Mouse (Mus musculus): ENCODE measurements at regions not wholly inside any gene's neighbourhood (a gene's known extent, or its start where the extent isn't known, plus 50 kb on each side); places are given as distances from the start of the nearest gene placed in this dataset.
A peak's percentile ranks its signal among the peaks of the same experiment; 100 is the strongest.

DNA sequence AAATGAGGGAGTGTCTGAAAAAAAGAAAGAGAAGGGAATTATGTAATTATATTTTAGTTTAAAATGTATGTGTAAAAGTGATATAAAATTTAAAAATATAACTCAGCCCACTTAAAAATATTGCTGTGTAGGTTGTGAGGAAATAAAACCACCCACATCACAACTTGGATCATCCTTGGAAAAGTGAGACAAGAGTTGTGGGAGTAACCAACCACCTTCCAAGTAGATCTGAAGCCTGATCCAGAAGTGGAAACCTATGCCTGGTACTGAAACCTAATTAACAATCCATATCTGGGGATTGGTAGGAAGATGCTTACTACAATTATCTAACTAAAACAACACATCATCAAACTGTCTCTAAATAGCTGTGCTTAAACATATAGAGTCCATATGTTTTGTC is 743.1 kb downstream of the Stim2 start:
- no peaks in the 10 kb centered on the region for H3K9me3 ChIP-seq (ENCODE audit: control insufficient read depth, low read length)
- H3K9ac ChIP-seq (ENCODE audit: low read depth, low read length), result no peak overlapping the region
- H3K27me3 ChIP-seq (ENCODE audit: control insufficient read depth, insufficient read depth, low read length), result no peaks in the 10 kb centered on the region
- no peak overlapping the region for H3K4me2 ChIP-seq (replicated peaks; ENCODE audit: low read depth, low read length)
- no peak overlapping the region for H3K27ac ChIP-seq (ENCODE audit: low read depth, low read length)
- no peak for ATAC-seq (ENCODE audit: low FRiP score, low TSS enrichment)
- no peaks in the 10 kb centered on the region for H3K36me3 ChIP-seq (ENCODE audit: control insufficient read depth, insufficient read depth, low read length)
- no peak overlapping the region for H3K4me3 ChIP-seq (ENCODE audit: low read length)
- no peaks in the 10 kb centered on the region for H3K4me1 ChIP-seq (ENCODE audit: control insufficient read depth, insufficient read depth, low read length)

GRCm38 (mm10) chr5:54746973-54747372 is 748.7 kb downstream of the Stim2 start:
- Histone ChIP-seq H3K9ac (ENCODE audit: low read depth, low read length) (no peak overlapping the region), H3K4me1 (ENCODE audit: control insufficient read depth, insufficient read depth, low read length) (no peaks in the 10 kb centered on the region), H3K4me2 (replicated peaks; ENCODE audit: low read depth, low read length) (no peak overlapping the region), H3K9me3 (ENCODE audit: control insufficient read depth, low read length) (no peaks in the 10 kb centered on the region), H3K27ac (ENCODE audit: low read depth, low read length) (no peak overlapping the region), H3K27me3 (ENCODE audit: control insufficient read depth, insufficient read depth, low read length) (no peaks in the 10 kb centered on the region), H3K36me3 (ENCODE audit: control insufficient read depth, insufficient read depth, low read length) (no peaks in the 10 kb centered on the region), H3K4me3 (ENCODE audit: low read length) (no peak overlapping the region)
- WGBS, result 62% methylated on average over 2 of the region's 2 CpGs
- no peak for ATAC-seq (ENCODE audit: low FRiP score, low TSS enrichment)

GRCm38 (mm10) chr5:54753372-54753771 is 755.1 kb downstream of the Stim2 start:
- no peaks in the 10 kb centered on the region for H3K9me3 ChIP-seq (ENCODE audit: control insufficient read depth, low read length)
- no peak overlapping the region for H3K4me2 ChIP-seq (replicated peaks; ENCODE audit: low read depth, low read length)
- no peak overlapping the region for H3K9ac ChIP-seq (ENCODE audit: low read depth, low read length)
- no peak overlapping the region for H3K27ac ChIP-seq (ENCODE audit: low read depth, low read length)
- no peaks in the 10 kb centered on the region for H3K36me3 ChIP-seq (ENCODE audit: control insufficient read depth, insufficient read depth, low read length)
- ATAC-seq (ENCODE audit: low FRiP score, low TSS enrichment), result no peak
- WGBS, result 50% methylated on average over 1 of the region's 1 CpGs
- no peaks in the 10 kb centered on the region for H3K27me3 ChIP-seq (ENCODE audit: control insufficient read depth, insufficient read depth, low read length)
- H3K4me1 ChIP-seq (ENCODE audit: control insufficient read depth, insufficient read depth, low read length), result no peaks in the 10 kb centered on the region
- no peak overlapping the region for H3K4me3 ChIP-seq (ENCODE audit: low read length)

- H3K9ac ChIP-seq (ENCODE audit: low read depth, low read length), result no peak overlapping the region
- H3K36me3 ChIP-seq (ENCODE audit: control insufficient read depth, insufficient read depth, low read length), result no peaks in the 10 kb centered on the region
- H3K4me2 ChIP-seq (replicated peaks; ENCODE audit: low read depth, low read length), result no peak overlapping the region
- no peak overlapping the region for H3K27ac ChIP-seq (ENCODE audit: low read depth, low read length)
- H3K4me1 ChIP-seq (ENCODE audit: control insufficient read depth, insufficient read depth, low read length), result no peaks in the 10 kb centered on the region
- H3K9me3 ChIP-seq (ENCODE audit: control insufficient read depth, low read length), result no peaks in the 10 kb centered on the region
- H3K4me3 ChIP-seq (ENCODE audit: low read length), result no peak overlapping the region
- no peak for ATAC-seq (ENCODE audit: low FRiP score, low TSS enrichment)
- no peaks in the 10 kb centered on the region for H3K27me3 ChIP-seq (ENCODE audit: control insufficient read depth, insufficient read depth, low read length)
- 75% methylated on average over 3 of the region's 3 CpGs for WGBS
Measured at GRCm38 (mm10) chr5:54759657-54760056, 761.4 kb downstream of the Stim2 start.

- Histone ChIP-seq H3K9ac (ENCODE audit: low read depth, low read length) (no peak overlapping the region), H3K27ac (ENCODE audit: low read depth, low read length) (no peak overlapping the region), H3K9me3 (ENCODE audit: control insufficient read depth, low read length) (no peaks in the 10 kb centered on the region), H3K4me3 (ENCODE audit: low read length) (no peak overlapping the region), H3K36me3 (ENCODE audit: control insufficient read depth, insufficient read depth, low read length) (no peaks in the 10 kb centered on the region), H3K27me3 (ENCODE audit: control insufficient read depth, insufficient read depth, low read length) (no peaks in the 10 kb centered on the region), H3K4me1 (ENCODE audit: control insufficient read depth, insufficient read depth, low read length) (no peaks in the 10 kb centered on the region), H3K4me2 (replicated peaks; ENCODE audit: low read depth, low read length) (no peak overlapping the region)
- no peak for ATAC-seq (ENCODE audit: low FRiP score, low TSS enrichment)
- 38% methylated on average over 1 of the region's 1 CpGs for WGBS
Measured at GRCm38 (mm10) chr5:54763019-54763418, 764.7 kb downstream of the Stim2 start.

DNA sequence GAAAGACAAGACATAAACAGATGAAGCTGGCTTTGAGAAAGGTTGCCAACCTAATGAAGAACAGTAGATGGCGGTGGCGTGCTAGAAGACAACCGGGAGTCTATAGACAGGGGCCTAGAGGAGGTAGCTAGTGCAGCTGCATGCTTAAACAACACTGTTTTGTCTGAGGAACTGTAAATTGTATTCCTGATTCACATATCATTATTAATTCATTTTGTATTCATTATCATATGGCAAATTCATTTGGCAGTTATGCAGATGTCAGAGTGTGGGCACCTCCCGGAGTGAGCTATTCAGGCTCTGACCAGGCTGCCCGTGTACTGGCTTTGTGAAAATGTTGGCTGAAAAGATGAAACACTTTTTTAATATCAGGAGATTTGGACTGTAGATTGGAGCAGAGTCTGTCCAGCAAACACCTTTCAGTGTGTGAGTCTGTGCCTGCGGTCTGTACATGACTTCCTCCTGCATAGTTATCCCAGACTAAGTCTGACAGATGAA is 798.7 kb downstream of the Stim2 start:
- no peaks in the 10 kb centered on the region for H3K36me3 ChIP-seq (ENCODE audit: control insufficient read depth, insufficient read depth, low read length)
- no peak overlapping the region for H3K9ac ChIP-seq (ENCODE audit: low read depth, low read length)
- no peak overlapping the region for H3K4me2 ChIP-seq (replicated peaks; ENCODE audit: low read depth, low read length)
- no peaks in the 10 kb centered on the region for H3K9me3 ChIP-seq (ENCODE audit: control insufficient read depth, low read length)
- no peak overlapping the region for H3K27ac ChIP-seq (ENCODE audit: low read depth, low read length)
- H3K4me3 ChIP-seq (ENCODE audit: low read length), result no peak overlapping the region
- H3K27me3 ChIP-seq (ENCODE audit: control insufficient read depth, insufficient read depth, low read length), result no peaks in the 10 kb centered on the region
- WGBS, result 40% methylated on average over 6 of the region's 6 CpGs
- no peaks in the 10 kb centered on the region for H3K4me1 ChIP-seq (ENCODE audit: control insufficient read depth, insufficient read depth, low read length)
- peak; percentile 89; the same call in 1 of the 2 replicates for ATAC-seq (ENCODE audit: low FRiP score, low TSS enrichment)

DNA sequence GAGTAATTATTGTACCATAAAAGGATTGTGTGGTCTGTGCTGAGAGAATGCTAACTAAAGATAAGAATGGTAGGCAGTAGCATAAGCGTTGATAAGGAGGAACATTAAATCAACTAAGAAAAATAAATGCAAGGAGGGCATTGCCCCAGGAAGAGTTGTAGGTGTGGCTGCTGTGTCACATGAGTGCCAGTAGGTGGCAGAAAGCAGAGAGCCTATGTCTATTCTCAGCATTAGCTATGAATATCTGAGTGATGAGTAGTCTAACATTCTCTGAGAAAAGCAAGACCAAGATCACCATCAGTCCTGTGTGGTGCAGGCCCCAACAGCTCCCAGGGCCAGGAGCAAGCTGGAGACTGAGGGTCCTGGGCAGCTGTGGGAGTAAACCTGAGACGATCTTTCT is 828.8 kb downstream of the Stim2 start:
- 83% methylated on average over 2 of the region's 2 CpGs for WGBS
- H3K27ac ChIP-seq (ENCODE audit: low read depth, low read length), result no peak overlapping the region
- no peaks in the 10 kb centered on the region for H3K9me3 ChIP-seq (ENCODE audit: control insufficient read depth, low read length)
- H3K36me3 ChIP-seq (ENCODE audit: control insufficient read depth, insufficient read depth, low read length), result no peaks in the 10 kb centered on the region
- no peak overlapping the region for H3K4me3 ChIP-seq (ENCODE audit: low read length)
- no peak overlapping the region for H3K9ac ChIP-seq (ENCODE audit: low read depth, low read length)
- no peak for ATAC-seq (ENCODE audit: low FRiP score, low TSS enrichment)
- H3K27me3 ChIP-seq (ENCODE audit: control insufficient read depth, insufficient read depth, low read length), result no peaks in the 10 kb centered on the region
- no peak overlapping the region for H3K4me2 ChIP-seq (replicated peaks; ENCODE audit: low read depth, low read length)
- H3K4me1 ChIP-seq (ENCODE audit: control insufficient read depth, insufficient read depth, low read length), result no peaks in the 10 kb centered on the region

Data from kidney, embryonic 14.5 days (tissue).